Mouse (Mus musculus) C2C12 (cell line): ENCODE measurements around the gene Otud7a. TPM values are rescaled to one million over a fixed set of nuclear protein-coding genes. Genes with fewer than 3 reads are reported as not detected.

Experiments
- H3K27me3 ChIP-seq: one replicate; pipeline ENCODE4 v1.6.1; 2011; ENCODE audit not compliant: control insufficient read depth, insufficient read depth, insufficient read length
- H3K36me3 ChIP-seq: one replicate; pipeline ENCODE4 v1.6.1; 2011; ENCODE audit not compliant: control insufficient read depth, insufficient read depth
- H3K4me3 ChIP-seq: one replicate; pipeline ENCODE4 v1.5.1; 2011; ENCODE audit warnings: mild to moderate bottlenecking, control low read depth; ENCODE audit not compliant: poor library complexity, insufficient read depth, severe bottlenecking
- H3K79me2 ChIP-seq: one replicate; pipeline ENCODE4 v1.6.1; 2011; ENCODE audit not compliant: control insufficient read depth, insufficient read depth
- H3K79me3 ChIP-seq: one replicate; pipeline ENCODE4 v1.6.1; 2011; ENCODE audit warnings: low read depth, control low read depth
- H3ac ChIP-seq: one replicate; pipeline ENCODE3; 2011; ENCODE audit warnings: low read depth; ENCODE audit not compliant: control insufficient read depth, insufficient read length
- CEBPB ChIP-seq: IDR thresholded peaks from one replicate; pipeline ENCODE4 v1.6.1; 2011; ENCODE audit warnings: low read depth, mild to moderate bottlenecking, control low read depth, moderate library complexity
- CTCF ChIP-seq: IDR thresholded peaks from one replicate; pipeline ENCODE4 v1.5.1; 2011; ENCODE audit not compliant: control insufficient read depth, insufficient read depth, insufficient read length
- FOSL1 ChIP-seq: IDR thresholded peaks from one replicate; pipeline ENCODE4 v1.8.0; 2011; ENCODE audit warnings: mild to moderate bottlenecking, low read length; ENCODE audit not compliant: poor library complexity, insufficient read depth, severe bottlenecking
- MAX ChIP-seq: IDR thresholded peaks from one replicate; pipeline ENCODE4 v1.6.1; 2011; ENCODE audit warnings: mild to moderate bottlenecking, control low read depth
- MYOD1 ChIP-seq: IDR thresholded peaks from one replicate; pipeline ENCODE4 v1.6.1; 2011; ENCODE audit warnings: low read depth; ENCODE audit not compliant: control insufficient read depth, insufficient read length
- MYOG ChIP-seq: IDR thresholded peaks from one replicate; pipeline ENCODE4 v1.6.1; 2011; ENCODE audit not compliant: control insufficient read depth, insufficient read length; ENCODE audit errors: extremely low read depth
- USF1 ChIP-seq: IDR thresholded peaks from one replicate; pipeline ENCODE4 v1.6.1; 2011; ENCODE audit warnings: low read depth, mild to moderate bottlenecking, control low read depth, moderate library complexity
- polyA plus RNA-seq: library from polyadenylated mRNA; unstranded; fragments of >200 nt; fragmentation: generic; extraction: Trizol; gene quantifications from one replicate; pipeline ENCODE4 v1.2.1, GENCODE M21; 2012; ENCODE audit warnings: missing spikeins

The Otud7a gene
- polyA plus RNA-seq, 1 experiment: 0.11 TPM

DNA sequence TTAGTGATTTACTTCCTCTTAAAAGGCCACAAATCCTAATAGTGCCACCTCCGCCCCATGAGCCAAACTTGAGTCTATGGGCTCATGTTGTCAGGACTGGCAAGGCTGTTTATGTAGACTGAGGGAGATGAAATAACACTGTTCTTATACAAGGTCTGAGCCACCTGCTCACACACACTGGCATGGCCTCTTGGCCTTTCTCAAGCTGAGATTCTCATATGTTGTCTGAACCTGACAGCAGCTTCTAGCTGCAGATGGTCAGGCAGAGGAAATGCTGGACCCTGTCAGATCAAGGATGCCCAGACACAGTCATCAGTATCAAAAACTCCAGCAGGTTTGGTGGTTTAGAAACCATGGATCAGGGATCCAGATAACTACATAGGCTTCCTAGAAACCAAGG is 328.7 kb downstream of the Otud7a start:
- Histone ChIP-seq H3K79me2 (no peaks in the 10 kb centered on the region), H3K4me3 (no peak overlapping the region), H3K79me3 (no peaks in the 10 kb centered on the region), H3K36me3 (no peaks in the 10 kb centered on the region), H3K27me3 (no peaks in the 10 kb centered on the region), H3ac (no peak overlapping the region)
- no peak for TF ChIP-seq CEBPB
- no peak for TF ChIP-seq MYOD1
- TF ChIP-seq CTCF: no peak
- TF ChIP-seq MAX: no peak
- no peak for TF ChIP-seq FOSL1
- TF ChIP-seq USF1: no peak
- TF ChIP-seq MYOG: no peak

DNA sequence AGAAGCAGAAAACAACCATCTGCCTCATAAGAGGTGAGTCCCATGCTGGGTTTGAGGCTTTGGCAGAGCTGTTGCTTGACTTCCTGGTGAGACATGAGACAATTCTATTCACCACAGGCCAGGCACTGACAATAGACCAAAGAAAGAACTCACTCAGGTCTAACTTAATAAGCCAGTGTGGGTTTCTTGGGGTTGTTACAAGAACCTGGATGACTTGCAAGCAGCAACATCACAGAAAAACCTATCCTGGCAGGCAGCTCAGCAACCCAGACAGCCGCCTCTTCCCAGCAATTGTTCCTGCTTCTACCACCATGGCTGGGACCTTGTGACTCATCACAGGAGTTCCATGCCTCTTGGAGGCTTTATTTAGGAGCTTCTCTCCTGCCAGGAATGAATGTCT is 329.7 kb downstream of the Otud7a start:
- Histone ChIP-seq H3K79me3 (no peaks in the 10 kb centered on the region), H3K36me3 (no peaks in the 10 kb centered on the region), H3ac (no peak overlapping the region), H3K27me3 (no peaks in the 10 kb centered on the region), H3K4me3 (no peak overlapping the region), H3K79me2 (no peaks in the 10 kb centered on the region)
- TF ChIP-seq FOSL1 (no peak), USF1 (no peak), MYOD1 (no peak), MYOG (no peak), CEBPB (no peak), CTCF (no peak), MAX (no peak)

DNA sequence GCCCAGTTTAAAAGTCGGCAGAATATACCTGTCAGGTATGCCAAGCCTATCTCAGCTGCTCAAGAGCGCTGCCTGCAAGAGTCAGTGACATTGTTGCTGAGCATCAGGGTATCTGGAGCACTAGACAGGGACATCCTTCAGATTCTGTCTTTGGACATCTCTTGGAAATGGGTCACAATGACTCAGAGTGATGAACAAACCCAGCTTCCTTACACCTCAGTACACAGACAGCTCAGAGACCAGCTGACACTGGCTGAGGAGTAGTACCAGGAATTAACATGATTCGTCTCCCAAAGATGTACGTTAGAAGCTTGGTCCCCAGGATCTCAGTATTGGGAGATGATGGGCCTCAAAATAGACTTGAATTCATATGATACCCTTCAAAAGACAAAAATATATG is 332.8 kb downstream of the Otud7a start:
- Histone ChIP-seq H3K4me3 (no peak overlapping the region), H3K79me2 (no peaks in the 10 kb centered on the region)

DNA sequence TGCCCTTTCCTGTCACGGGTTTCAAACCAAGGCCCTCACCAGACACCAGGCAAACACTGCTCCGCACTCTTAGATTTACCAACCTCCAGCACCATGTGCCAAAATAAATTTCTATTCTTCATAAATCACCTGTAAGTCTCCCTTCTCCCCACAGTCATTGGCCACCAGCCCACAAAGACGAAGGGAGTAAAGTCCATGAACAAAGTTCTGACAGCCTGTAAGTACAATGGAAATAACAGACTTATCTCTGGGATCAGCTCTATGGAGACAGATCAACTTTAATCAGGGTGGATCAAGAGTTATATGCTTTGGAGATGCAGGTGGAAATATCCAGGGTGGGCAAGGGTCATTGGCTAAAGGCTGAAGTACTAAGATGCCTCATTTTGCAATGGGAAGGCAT is 336.3 kb downstream of the Otud7a start:
- H3K4me3 ChIP-seq: no peak overlapping the region
- no peak for TF ChIP-seq CTCF
- TF ChIP-seq FOSL1: no peak
- TF ChIP-seq MYOD1: no peak
- no peak for TF ChIP-seq USF1
- TF ChIP-seq MYOG: no peak
- TF ChIP-seq MAX: no peak
- no peak for TF ChIP-seq CEBPB
- H3K27me3 ChIP-seq: no peaks in the 10 kb centered on the region
- H3K79me3 ChIP-seq: no peaks in the 10 kb centered on the region
- no peaks in the 10 kb centered on the region for H3K36me3 ChIP-seq
- no peaks in the 10 kb centered on the region for H3K79me2 ChIP-seq
- no peak overlapping the region for H3ac ChIP-seq

More for the DNA sequence above, 332.8 kb downstream of the Otud7a start:
- no peaks in the 10 kb centered on the region for H3K36me3 ChIP-seq
- peak; percentile 5 for TF ChIP-seq MYOD1
- no peak for TF ChIP-seq MYOG
- no peaks in the 10 kb centered on the region for H3K79me3 ChIP-seq
- H3K27me3 ChIP-seq: no peaks in the 10 kb centered on the region
- H3ac ChIP-seq: no peak overlapping the region

DNA sequence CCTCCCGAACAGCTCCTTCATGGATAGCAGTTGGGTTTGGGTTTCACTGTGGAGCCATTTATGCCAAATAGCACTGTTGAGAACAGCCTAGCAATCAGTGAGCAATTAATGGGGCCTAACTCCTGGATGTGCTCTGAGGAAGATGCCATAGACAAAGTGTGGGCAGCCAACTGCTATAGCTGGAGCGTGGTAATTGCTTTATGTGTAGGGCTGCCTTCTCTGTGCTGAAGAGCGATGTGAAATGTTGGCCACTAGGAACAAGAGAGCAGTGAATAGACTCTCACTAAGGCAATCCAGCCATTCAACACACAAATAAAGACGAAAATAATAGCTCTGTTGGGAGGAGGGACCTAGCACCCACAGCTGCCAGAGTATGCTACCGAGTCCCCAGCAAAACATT is 345.2 kb downstream of the Otud7a start:
- Histone ChIP-seq H3K27me3 (no peaks in the 10 kb centered on the region), H3ac (no peak overlapping the region), H3K79me2 (no peaks in the 10 kb centered on the region), H3K79me3 (no peaks in the 10 kb centered on the region), H3K4me3 (no peak overlapping the region), H3K36me3 (no peaks in the 10 kb centered on the region)
- no peak for TF ChIP-seq FOSL1
- TF ChIP-seq MYOD1: no peak
- TF ChIP-seq MAX: no peak
- TF ChIP-seq MYOG: no peak
- no peak for TF ChIP-seq CEBPB
- TF ChIP-seq CTCF: no peak
- TF ChIP-seq USF1: no peak

DNA sequence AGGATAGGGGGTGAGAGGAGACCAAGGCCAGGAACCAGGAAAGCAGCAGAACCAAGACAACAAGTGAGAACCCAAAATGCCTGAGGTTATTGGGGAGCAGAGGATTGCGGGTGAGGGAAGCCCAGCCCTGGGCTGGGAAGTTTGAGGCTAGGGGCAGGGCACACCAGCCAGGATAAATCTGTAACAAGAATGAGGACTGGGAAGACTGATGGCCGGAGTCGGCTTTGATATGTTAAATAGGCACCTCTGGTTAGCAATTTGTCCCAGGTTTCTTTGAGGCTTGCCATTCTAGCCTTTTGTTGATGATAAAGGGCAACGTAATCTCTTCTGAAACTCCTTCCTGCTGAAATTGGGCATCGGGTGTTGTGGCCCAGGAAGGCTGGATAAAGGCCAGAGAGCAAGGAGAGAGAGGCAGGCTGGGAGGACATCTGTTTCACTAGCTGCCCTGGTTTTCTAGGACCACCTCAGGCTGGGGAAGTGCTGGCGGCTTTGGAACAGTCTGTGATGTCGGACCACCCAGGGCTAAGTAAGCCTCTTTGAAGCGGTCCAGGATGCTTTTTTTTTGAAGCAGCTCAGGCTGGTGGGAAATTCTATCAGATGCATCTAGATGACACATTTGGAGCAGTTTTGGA is 351.6 kb downstream of the Otud7a start:
- TF ChIP-seq CEBPB (no peak), FOSL1 (no peak), MAX (no peak), USF1 (no peak), MYOD1 (no peak), MYOG (no peak), CTCF (no peak)
- Histone ChIP-seq H3ac (no peak overlapping the region), H3K79me2 (no peaks in the 10 kb centered on the region), H3K79me3 (no peaks in the 10 kb centered on the region), H3K4me3 (no peak overlapping the region), H3K27me3 (no peaks in the 10 kb centered on the region), H3K36me3 (no peaks in the 10 kb centered on the region)
